Mouse (Mus musculus) liver, postnatal 0 days (tissue): ENCODE results near the gene Clec12a. TPM values are rescaled to one million over a fixed set of nuclear protein-coding genes. Genes with fewer than 3 reads are reported as not detected.
A peak's percentile ranks its signal among the peaks of the same experiment; 100 is the strongest.

Experiments used
- ATAC-seq: fragments of 200-750 bp; cut with Nextera tagmentation; 2 replicates; pipeline ENCODE4 v1.8.0; 2017; ENCODE audit warnings: mild to moderate bottlenecking, moderate library complexity
- DNase-seq: peaks from one replicate; pipeline ENCODE4 v3.0.0-alpha.2; 2016
- H3K27ac ChIP-seq: fragments of 300-500 bp; sonication (generic); 2 replicates; pipeline ENCODE4 v1.5.1; 2014; ENCODE audit warnings: antibody characterized with exemption, moderate library complexity, mild to moderate bottlenecking, low read depth
- H3K27me3 ChIP-seq: fragments of 300-500 bp; sonication (generic); 2 replicates; pipeline ENCODE4 v1.6.1; 2014; ENCODE audit warnings: low read length, control low read depth, mixed read lengths; ENCODE audit not compliant: insufficient read depth
- H3K36me3 ChIP-seq: fragments of 300-500 bp; sonication (generic); replicated peaks from 2 replicates; pipeline ENCODE4 v1.6.1; 2014; ENCODE audit warnings: mild to moderate bottlenecking, control low read depth, low read length, moderate library complexity, mixed read lengths; ENCODE audit not compliant: insufficient read depth
- H3K4me1 ChIP-seq: fragments of 300-500 bp; sonication (generic); 2 replicates; pipeline ENCODE4 v1.6.1; 2014; ENCODE audit warnings: antibody characterized with exemption, mild to moderate bottlenecking, control low read depth; ENCODE audit not compliant: insufficient read depth
- H3K4me2 ChIP-seq: fragments of 300-500 bp; sonication (generic); 2 replicates; pipeline ENCODE4 v1.6.1; 2014; ENCODE audit warnings: low read depth, mild to moderate bottlenecking, low read length, moderate library complexity, mixed read lengths
- H3K4me3 ChIP-seq: fragments of 300-500 bp; sonication (generic); 2 replicates; pipeline ENCODE4 v1.5.1; 2014; ENCODE audit warnings: low read depth, low read length
- H3K9ac ChIP-seq: fragments of 300-500 bp; sonication (generic); replicated peaks from 2 replicates; pipeline ENCODE4 v1.6.1; 2014; ENCODE audit warnings: mild to moderate bottlenecking, moderate library complexity
- H3K9me3 ChIP-seq: fragments of 300-500 bp; sonication (generic); 2 replicates; pipeline ENCODE4 v1.6.1; 2016; ENCODE audit warnings: mild to moderate bottlenecking, control low read depth, low read length, mixed read lengths
- CTCF ChIP-seq: sonication (generic); IDR thresholded peaks from 2 replicates; pipeline ENCODE4 v1.5.1; 2016; ENCODE audit warnings: antibody characterized with exemption, low read depth
- EP300 ChIP-seq: IDR thresholded peaks from 2 replicates; pipeline ENCODE4 v1.6.1; 2016; ENCODE audit warnings: antibody characterized with exemption, low read depth, mild to moderate bottlenecking
- WGBS: fragments of 180-500 bp; shearing (Covaris S2); extraction: QIAGEN DNeasy Blood & Tissue Kit; methylation state at CpG from one replicate; pipeline ENCODE4 v1.1.7; 2014; ENCODE audit not compliant: insufficient replicate concordance; 5-methylcytosine and 5-hydroxymethylcytosine counted together
- polyA plus RNA-seq: library from polyadenylated mRNA; unstranded; fragments of >200 nt; fragmentation: Nextera tagmentation; extraction: Ambion mirVana; gene quantifications from 2 replicates; pipeline ENCODE4 v1.2.1, GENCODE M21; 2015

Gene Clec12a
- polyA plus RNA-seq, 1 experiment from 2014 or later = 14.6 TPM

- peaks cover 2% of the 10 kb centered on the region; the same call in 1 of the 2 replicates for H3K9me3 ChIP-seq
These were observed 1.9 kb downstream of the Clec12a start for GRCm38 (mm10) chr6:129344408-129344807.

GRCm38 (mm10) chr6:129349524-129350352 is 7.2 kb downstream of the Clec12a start:
- DNase-seq (peak; percentile 22), ATAC-seq (peak; percentile 78)
- H3K27me3 ChIP-seq = no peaks in the 10 kb centered on the region
- H3K4me2 ChIP-seq = 0 out of 2 replicates have a peak overlapping the region, but pooled peaks have one; percentile 26
- no peaks in the 10 kb centered on the region for H3K4me1 ChIP-seq
- H3K9ac ChIP-seq = no peak overlapping the region
- 0 out of 2 replicates have a peak overlapping the region, but pooled peaks have one; percentile 19 for H3K4me3 ChIP-seq
- TF ChIP-seq CTCF = no peak
- no peak for TF ChIP-seq EP300
- no peaks in the 10 kb centered on the region for H3K36me3 ChIP-seq
- peaks cover 2% of the 10 kb centered on the region; the same call in 1 of the 2 replicates for H3K9me3 ChIP-seq
- WGBS = 18% methylated on average over 4 of the region's 4 CpGs
- peak overlapping the region; percentile 51 for H3K27ac ChIP-seq

More at GRCm38 (mm10) chr6:129344408-129344807, 1.9 kb downstream of the Clec12a start:
- H3K4me3 ChIP-seq = no peak overlapping the region
- DNase-seq (no peak), ATAC-seq (peak; percentile 21; the same call in 1 of the 2 replicates)
- H3K4me1 ChIP-seq = no peaks in the 10 kb centered on the region
- H3K36me3 ChIP-seq = no peaks in the 10 kb centered on the region
- 38% methylated on average over 3 of the region's 3 CpGs for WGBS
- TF ChIP-seq EP300 = no peak
- no peak for TF ChIP-seq CTCF
- H3K4me2 ChIP-seq = no peak overlapping the region
- H3K27ac ChIP-seq = 0 out of 2 replicates have a peak overlapping the region, but pooled peaks have one; percentile 22
- no peak overlapping the region for H3K9ac ChIP-seq
- no peaks in the 10 kb centered on the region for H3K27me3 ChIP-seq

GRCm38 (mm10) chr6:129351091-129351490 is 8.6 kb downstream of the Clec12a start:
- Histone ChIP-seq H3K4me1 (no peaks in the 10 kb centered on the region), H3K27ac (peak overlapping the region; percentile 34; the same call in 1 of the 2 replicates), H3K4me3 (peak overlapping the region; percentile 19), H3K4me2 (peak overlapping the region; percentile 28; the same call in 1 of the 2 replicates), H3K9ac (no peak overlapping the region; the same call in 1 of the 2 replicates), H3K9me3 (peaks cover 2% of the 10 kb centered on the region; the same call in 1 of the 2 replicates), H3K36me3 (no peaks in the 10 kb centered on the region), H3K27me3 (no peaks in the 10 kb centered on the region)
- WGBS = 81% methylated on average over 3 of the region's 3 CpGs
- no peak for TF ChIP-seq CTCF
- no peak for TF ChIP-seq EP300
- ATAC-seq (no peak), DNase-seq (no peak)

- 82% methylated on average over 2 of the region's 2 CpGs for WGBS
- Histone ChIP-seq H3K27me3 (no peaks in the 10 kb centered on the region), H3K36me3 (no peaks in the 10 kb centered on the region), H3K4me2 (no peak overlapping the region), H3K4me1 (no peaks in the 10 kb centered on the region), H3K9ac (no peak overlapping the region), H3K9me3 (no peaks in the 10 kb centered on the region), H3K4me3 (no peak overlapping the region), H3K27ac (no peak overlapping the region)
- DNase-seq (no peak), ATAC-seq (no peak)
- no peak for TF ChIP-seq EP300
- TF ChIP-seq CTCF = no peak
These were observed 13.3 kb downstream of the Clec12a start for GRCm38 (mm10) chr6:129355774-129356173.

- TF ChIP-seq EP300 = no peak
- no peak for TF ChIP-seq CTCF
- no peaks in the 10 kb centered on the region for H3K27me3 ChIP-seq
- no peaks in the 10 kb centered on the region for H3K9me3 ChIP-seq
- no peak for ATAC-seq
- H3K9ac ChIP-seq = no peak overlapping the region
- no peaks in the 10 kb centered on the region for H3K36me3 ChIP-seq
- no peak overlapping the region; the same call in 1 of the 2 replicates for H3K27ac ChIP-seq
- H3K4me1 ChIP-seq = no peaks in the 10 kb centered on the region
- no peak overlapping the region for H3K4me3 ChIP-seq
- no peak for DNase-seq
- H3K4me2 ChIP-seq = no peak overlapping the region
These were observed 13.9 kb downstream of the Clec12a start for GRCm38 (mm10) chr6:129356430-129356829.

GRCm38 (mm10) chr6:129359515-129359914 is 17.0 kb downstream of the Clec12a start:
- 65% methylated on average over 2 of the region's 2 CpGs for WGBS
- Histone ChIP-seq H3K27me3 (no peaks in the 10 kb centered on the region), H3K36me3 (no peaks in the 10 kb centered on the region), H3K9me3 (no peaks in the 10 kb centered on the region), H3K4me1 (no peaks in the 10 kb centered on the region), H3K4me3 (no peak overlapping the region), H3K9ac (no peak overlapping the region), H3K4me2 (no peak overlapping the region), H3K27ac (no peak overlapping the region)
- ATAC-seq (no peak), DNase-seq (no peak)
- TF ChIP-seq CTCF (no peak), EP300 (no peak)
